In the genomic region with DNA sequence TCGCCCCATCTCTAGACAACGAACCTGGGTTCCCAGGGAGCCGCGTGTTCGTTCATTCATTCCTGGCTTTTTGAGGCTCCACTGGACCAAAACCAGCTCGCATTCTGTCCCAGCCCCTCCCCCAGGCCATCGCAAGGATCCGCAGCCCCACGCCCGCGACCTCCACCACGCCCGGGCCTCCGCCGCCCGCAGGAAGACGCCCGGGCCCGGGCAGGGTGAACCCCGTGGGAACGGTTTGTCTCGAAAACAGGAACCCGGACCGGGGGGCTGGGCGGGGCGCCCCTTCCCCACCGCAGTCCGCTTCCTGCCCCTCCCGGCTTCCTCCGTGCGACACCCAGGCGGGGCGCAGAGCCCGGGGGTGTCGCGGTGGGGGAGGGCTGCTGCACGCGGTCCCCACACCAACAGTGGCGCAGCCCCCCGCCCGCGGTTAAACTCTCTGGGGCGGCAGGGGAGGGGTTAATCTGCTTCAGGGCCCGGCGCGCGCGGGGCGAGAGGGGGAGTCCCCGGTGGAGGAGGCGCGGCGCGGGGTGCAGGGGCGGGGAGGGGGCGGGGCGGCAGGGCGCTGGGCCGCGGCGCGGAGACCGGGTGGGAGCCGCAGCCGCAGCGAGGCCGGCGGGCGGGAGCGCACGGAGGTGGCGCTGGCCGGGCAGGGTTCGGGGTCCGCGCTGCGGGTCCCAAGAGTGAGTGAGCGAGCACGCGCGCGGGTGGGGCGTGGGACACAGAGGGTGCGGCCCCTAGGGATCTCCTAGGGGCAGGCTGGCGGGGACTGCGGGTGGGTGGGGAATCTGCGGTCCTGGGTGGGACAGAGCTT, we compare ENCODE assay signal across 8 mouse cellular contexts. TPM values are rescaled to one million over a fixed set of nuclear protein-coding genes. Genes with fewer than 3 reads are reported as not detected.
DNase-seq lines count a peak whose midpoint lies in the region; ATAC-seq lines count a peak whose summit lies in the region.

A gene (plus strand): TSS at position 56 of the 811 bp plus-strand sequence.

- no peaks in the 10 kb centered on the region for H3K9me3 ChIP-seq in limb, embryonic 11.5 days (ENCODE audit: control insufficient read depth, low read length)
- H3K9me3 ChIP-seq in midbrain, embryonic 12.5 days, result no peaks in the 10 kb centered on the region
- no peaks in the 10 kb centered on the region for H3K9me3 ChIP-seq in stomach, embryonic 16.5 days (replicated peaks; ENCODE audit: control insufficient read depth, low read length)

- WGBS in limb, embryonic 11.5 days, result under 1% methylated on average over 75 of the region's 87 CpGs
- WGBS in midbrain, embryonic 12.5 days, result under 1% methylated on average over 73 of the region's 87 CpGs
- under 1% methylated on average over 72 of the region's 87 CpGs for WGBS in stomach, embryonic 16.5 days

- peak within 1 kb of the TSS; percentile 48 for H3K9ac ChIP-seq in limb, embryonic 11.5 days (ENCODE audit: low read length)
- peak within 1 kb of the TSS; percentile 81 for H3K9ac ChIP-seq in midbrain, embryonic 12.5 days (replicated peaks)
- H3K9ac ChIP-seq in stomach, embryonic 16.5 days (ENCODE audit: low read length), result peak within 1 kb of the TSS; percentile 82

- peak within 1 kb of the TSS; percentile 99 for H3K4me2 ChIP-seq in limb, embryonic 11.5 days (ENCODE audit: low read depth, severe bottlenecking)
- H3K4me2 ChIP-seq in midbrain, embryonic 12.5 days (replicated peaks), result peak within 1 kb of the TSS; percentile 100
- H3K4me2 ChIP-seq in stomach, embryonic 16.5 days (ENCODE audit: low read depth, low read length), result peak within 1 kb of the TSS; percentile 100

- ATAC-seq in limb, embryonic 11.5 days (ENCODE audit: insufficient number of reproducible peaks, low FRiP score, low TSS enrichment, low read depth), result peak; percentile 7; the same call in 1 of the 2 replicates
- peak; percentile 35 for ATAC-seq in midbrain, embryonic 12.5 days (ENCODE audit: low FRiP score, low read depth)
- peak; percentile 31; the same call in 1 of the 2 replicates for ATAC-seq in stomach, embryonic 16.5 days (ENCODE audit: insufficient read depth, low FRiP score)

- peak; percentile 29 for DNase-seq in embryo, embryonic 10.5 days (ENCODE audit: low spot score)
- no peak for DNase-seq in embryo, embryonic 10 days (ENCODE audit: low spot score)
- DNase-seq in adrenal gland, postnatal 36 days, result peak; percentile 67 to 76
- DNase-seq in gastrocnemius, postnatal 25 days, result peak; percentile 87
- DNase-seq in induced T-regulatory cell, adult 2 months (ENCODE audit: low read depth), result peak; percentile 94
- peak; percentile 49 for DNase-seq in limb, embryonic 11.5 days (ENCODE audit: low spot score)

- peaks cover 49% of the 10 kb centered on the region for H3K27me3 ChIP-seq in limb, embryonic 11.5 days (ENCODE audit: control insufficient read depth, insufficient read depth, low read length)
- H3K27me3 ChIP-seq in midbrain, embryonic 12.5 days, result peaks cover 55% of the 10 kb centered on the region
- H3K27me3 ChIP-seq in stomach, embryonic 16.5 days (ENCODE audit: control insufficient read depth, insufficient read depth, low read length), result peaks cover 26% of the 10 kb centered on the region

- no peak within 1 kb of the TSS for H3K27ac ChIP-seq in limb, embryonic 11.5 days (replicated peaks; ENCODE audit: low read depth, low read length)
- peak within 1 kb of the TSS; percentile 31 for H3K27ac ChIP-seq in midbrain, embryonic 12.5 days (replicated peaks)
- peak within 1 kb of the TSS; percentile 69 for H3K27ac ChIP-seq in stomach, embryonic 16.5 days (ENCODE audit: low read length)

- H3K4me1 ChIP-seq in limb, embryonic 11.5 days (ENCODE audit: control insufficient read depth, insufficient read depth, low read length), result peaks cover 17% of the 10 kb centered on the region
- peaks cover 42% of the 10 kb centered on the region for H3K4me1 ChIP-seq in midbrain, embryonic 12.5 days
- peaks cover 34% of the 10 kb centered on the region for H3K4me1 ChIP-seq in stomach, embryonic 16.5 days (ENCODE audit: control insufficient read depth, insufficient read depth, low read length)

- peak within 1 kb of the TSS; percentile 51 for H3K4me3 ChIP-seq in limb, embryonic 11.5 days (ENCODE audit: low read depth, low read length)
- peak within 1 kb of the TSS; percentile 69 for H3K4me3 ChIP-seq in midbrain, embryonic 12.5 days
- H3K4me3 ChIP-seq in stomach, embryonic 16.5 days (replicated peaks; ENCODE audit: low read length), result peak within 1 kb of the TSS; percentile 66

- H3K36me3 ChIP-seq in limb, embryonic 11.5 days (ENCODE audit: control insufficient read depth, insufficient read depth, low read length), result no peaks in the 10 kb centered on the region
- H3K36me3 ChIP-seq in midbrain, embryonic 12.5 days, result no peaks in the 10 kb centered on the region
- H3K36me3 ChIP-seq in stomach, embryonic 16.5 days (ENCODE audit: control insufficient read depth, insufficient read depth, low read length), result no peaks in the 10 kb centered on the region

RNA-seq across cellular contexts. Expression of the gene that starts here (rescaled TPM):
- total RNA-seq in adrenal gland, postnatal 36 days (2021), result 10 to 100 TPM; 28.7 to 34.4 TPM
- total RNA-seq in gastrocnemius, postnatal 25 days (2021), result 10 to 100 TPM; 16.2 to 16.4 TPM
- 12.8 and 15.0 TPM in 2 replicates for polyA plus RNA-seq in limb, embryonic 11.5 days (2014; fragmentation: Nextera tagmentation; extraction: Ambion mirVana)
- polyA plus RNA-seq in midbrain, embryonic 12.5 days (2016; fragmentation: Nextera tagmentation; extraction: Ambion mirVana), result 21.5 and 21.6 TPM in 2 replicates
- 72.6 and 74.2 TPM in 2 replicates for polyA plus RNA-seq in stomach, embryonic 16.5 days (2015; fragmentation: Nextera tagmentation; extraction: Ambion mirVana)
